ENCODE assay signal across 12 mouse cellular contexts in genomic region chr15:25830426-25830825, GRCm38 (mm10). TPM values are rescaled to one million over a fixed set of nuclear protein-coding genes. Genes with fewer than 3 reads are reported as not detected.
DNase-seq lines count a peak whose midpoint lies in the region; ATAC-seq and TF ChIP-seq lines count a peak whose summit lies in the region.
"Had no signal": no experiment of that assay in that cellular context is flagged by ENCODE, and none has a peak within 500 bp of the region (broad histone marks: within the 10 kb centered on the region; RNA-seq: fewer than 3 reads in every experiment).

No protein-coding gene starts in this region.

- H3K4me2 ChIP-seq in liver, postnatal 0 days (ENCODE audit: low read depth, low read length) = no peak overlapping the region
- H3K4me2 ChIP-seq: intestine, embryonic 15.5 days; liver, embryonic 11.5 days had no signal

- no peak for TF ChIP-seq EP300 in heart, adult 2 months (IDR thresholded peaks at IDR 0.05; ENCODE audit: insufficient read depth, low read depth, low read length)
- peak; percentile 58 for TF ChIP-seq EP300 in liver, postnatal 0 days (IDR thresholded peaks at IDR 0.05; ENCODE audit: low read depth)

- no peaks in the 10 kb centered on the region for H3K27me3 ChIP-seq in heart, adult 2 months (ENCODE audit: control insufficient read depth, insufficient read depth, low read length)
- no peaks in the 10 kb centered on the region for H3K27me3 ChIP-seq in liver, postnatal 0 days (ENCODE audit: insufficient read depth, low read length)
- H3K27me3 ChIP-seq: intestine, embryonic 15.5 days had no signal

- ATAC-seq in liver, postnatal 0 days = no peak
- peak; percentile 27; the same call in 1 of the 2 replicates for ATAC-seq in neutrophil, adult 5-6 weeks (ENCODE audit: extremely low read depth, insufficient number of reproducible peaks, low FRiP score, poor library complexity, severe bottlenecking)
- ATAC-seq: intestine, embryonic 15.5 days had no signal

- WGBS in heart, adult 2 months = 36% methylated on average over 2 of the region's 2 CpGs
- 35% methylated on average over 2 of the region's 2 CpGs for WGBS in liver, postnatal 0 days (ENCODE audit: insufficient replicate concordance)

- TF ChIP-seq POLR2A in heart, adult 2 months (IDR thresholded peaks at IDR 0.05; ENCODE audit: insufficient read depth, low read depth, low read length) = no peak

- H3K79me2 ChIP-seq in heart, adult 2 months (replicated peaks; ENCODE audit: control insufficient read depth, insufficient read depth, low read length) = no peaks in the 10 kb centered on the region

- intact Hi-C loops in heart, adult 2 months (cut with DNase I) = no loop called here
- intact Hi-C loops in heart, postnatal 14 days (cut with DNase I) = loop anchor here (10.0 kb wide), 1 partner anchor 64 kb away; no protein-coding TSS in a partner anchor

- peaks cover 3% of the 10 kb centered on the region; the same call in 1 of the 2 replicates for H3K36me3 ChIP-seq in heart, adult 2 months (ENCODE audit: control insufficient read depth, insufficient read depth, low read length)
- no peaks in the 10 kb centered on the region for H3K36me3 ChIP-seq in liver, postnatal 0 days (replicated peaks; ENCODE audit: insufficient read depth, low read length)
- H3K36me3 ChIP-seq: forebrain, embryonic 10.5 days; intestine, embryonic 15.5 days had no signal

- no peak overlapping the region; the same call in 1 of the 2 replicates for H3K9ac ChIP-seq in heart, adult 2 months (ENCODE audit: low read depth, low read length)
- no peak overlapping the region for H3K9ac ChIP-seq in liver, postnatal 0 days (replicated peaks)
- H3K9ac ChIP-seq: intestine, embryonic 15.5 days had no signal

- H3K9me3 ChIP-seq in liver, postnatal 0 days (ENCODE audit: low read length) = no peaks in the 10 kb centered on the region
- H3K9me3 ChIP-seq: forebrain, embryonic 10.5 days; intestine, embryonic 15.5 days had no signal

- peaks cover 7% of the 10 kb centered on the region for H3K4me1 ChIP-seq in heart, adult 2 months (ENCODE audit: control insufficient read depth, insufficient read depth, low read length)
- H3K4me1 ChIP-seq in liver, postnatal 0 days (ENCODE audit: insufficient read depth) = peaks cover 16% of the 10 kb centered on the region; the same call in 1 of the 2 replicates
- peaks cover 2% of the 10 kb centered on the region; the same call in 1 of the 2 replicates for H3K4me1 ChIP-seq in brown adipose tissue, adult 24 weeks (ENCODE audit: control insufficient read depth, insufficient read depth, insufficient read length, low read length)
- H3K4me1 ChIP-seq: forebrain, embryonic 10.5 days; intestine, embryonic 15.5 days had no signal

- DNase-seq in heart, adult 2 months = no peak
- DNase-seq in heart, postnatal 14 days = no peak
- no peak for DNase-seq in liver, postnatal 0 days
- DNase-seq in liver (no peak), MN1 (ENCODE audit: low spot score) (no peak)
- no peak for DNase-seq in right cerebral cortex, postnatal 25 days
- DNase-seq: cerebellum, postnatal 10 days had no signal

- H3K27ac ChIP-seq in heart, adult 2 months = peak overlapping the region; percentile 43
- H3K27ac ChIP-seq in liver, postnatal 0 days (ENCODE audit: low read depth) = peak overlapping the region; percentile 34
- peak overlapping the region; percentile 69; the same call in 1 of the 2 replicates for H3K27ac ChIP-seq in brown adipose tissue, adult 24 weeks (replicated peaks; ENCODE audit: low read depth, low read length)
- H3K27ac ChIP-seq: forebrain, embryonic 10.5 days; intestine, embryonic 15.5 days had no signal

- TF ChIP-seq CTCF in heart, adult 2 months (IDR thresholded peaks at IDR 0.05) = no peak
- TF ChIP-seq CTCF in liver, postnatal 0 days (IDR thresholded peaks at IDR 0.05; ENCODE audit: low read depth) = no peak

- H3K4me3 ChIP-seq in heart, adult 2 months = no peak overlapping the region
- no peak overlapping the region for H3K4me3 ChIP-seq in liver, postnatal 0 days (ENCODE audit: low read depth, low read length)
- H3K4me3 ChIP-seq in brown adipose tissue, adult 24 weeks (ENCODE audit: insufficient read depth, low read depth, low read length) = no peak overlapping the region
- H3K4me3 ChIP-seq: forebrain, embryonic 10.5 days; intestine, embryonic 15.5 days had no signal

RNA-seq across cellular contexts. Expression of gene Retreg1, which starts 12.6 kb away (rescaled TPM):
- 100 to 1,000 TPM; 248 to 328 TPM for total RNA-seq in heart, adult 2 months (2021)
- polyA plus RNA-seq in heart, adult 2 months (2012; rRNA removed) = 41.0 and 59.1 TPM in 2 replicates
- total RNA-seq in heart, postnatal 14 days (2021) = 100 to 1,000 TPM; 159 to 163 TPM
- 17.0 and 18.6 TPM in 2 replicates for polyA plus RNA-seq in liver, postnatal 0 days (2015; fragmentation: Nextera tagmentation; extraction: Ambion mirVana)
- polyA plus RNA-seq in brown adipose tissue, adult 24 weeks (2012; ENCODE audit: insufficient read depth, insufficient read length, missing spikeins) = 14.2 and 17.8 TPM in 2 replicates
- total RNA-seq in neutrophil, adult 5-6 weeks (2017) = 168 and 183 TPM in 2 replicates
